In the genomic region with DNA sequence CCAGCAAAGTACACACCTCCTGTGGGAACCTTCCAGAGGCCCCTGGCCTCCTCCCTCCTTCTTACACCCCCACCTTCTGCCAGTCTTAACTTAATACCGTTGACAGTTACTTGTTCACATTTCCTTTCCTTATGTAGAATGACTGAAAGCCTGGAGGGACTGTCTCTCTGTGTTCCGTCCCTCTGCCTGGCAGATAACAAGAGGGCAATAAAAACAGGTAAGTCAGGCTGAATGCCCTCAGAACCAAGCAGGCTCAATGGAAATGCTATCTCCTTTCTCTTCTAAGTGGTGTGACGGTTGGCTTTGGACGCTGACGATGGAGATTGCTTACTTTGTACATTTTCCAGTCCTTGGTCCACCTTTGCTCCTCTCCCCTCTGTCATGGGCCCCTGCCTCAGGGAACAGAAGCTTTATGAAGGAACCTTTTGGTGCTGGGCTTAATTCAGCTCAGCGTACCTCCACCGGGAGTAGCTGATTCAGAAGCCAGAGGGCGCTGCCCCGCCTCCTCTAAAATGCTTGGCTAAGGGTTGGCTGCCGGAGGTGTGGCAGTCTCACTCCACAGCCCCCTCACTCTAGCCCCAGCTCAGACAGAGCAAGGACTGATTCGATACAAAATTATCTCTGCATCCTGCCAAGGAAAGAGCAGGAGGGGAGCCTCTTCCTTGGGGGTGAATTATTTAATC, we compare ENCODE assay signal across 7 mouse cellular contexts.
DNase-seq lines count a peak whose midpoint lies in the region; ATAC-seq and TF ChIP-seq lines count a peak whose summit lies in the region.

No protein-coding gene starts in this region.

- peak; percentile 69; the same call in 1 of the 2 replicates for ATAC-seq in forebrain, embryonic 11.5 days (replicated peaks; ENCODE audit: low FRiP score)
- peak; percentile 78 for ATAC-seq in hindbrain, postnatal 0 days
- no peak for ATAC-seq in neural tube, embryonic 11.5 days (ENCODE audit: insufficient read depth, low FRiP score, low TSS enrichment)

- H3K27me3 ChIP-seq in E14TG2a.4 (ENCODE audit: insufficient read depth, low read length) = no peaks in the 10 kb centered on the region
- no peaks in the 10 kb centered on the region for H3K27me3 ChIP-seq in forebrain, embryonic 11.5 days (ENCODE audit: control insufficient read depth, insufficient read depth, low read length)
- H3K27me3 ChIP-seq in hindbrain, postnatal 0 days (ENCODE audit: insufficient read depth, low read length) = no peaks in the 10 kb centered on the region
- H3K27me3 ChIP-seq in neural tube, embryonic 11.5 days (ENCODE audit: control insufficient read depth, insufficient read depth, low read length) = no peaks in the 10 kb centered on the region

- no peak overlapping the region for H3K4me3 ChIP-seq in E14TG2a.4 (replicated peaks; ENCODE audit: low read length)
- H3K4me3 ChIP-seq in forebrain, embryonic 11.5 days (ENCODE audit: low read depth, low read length) = no peak overlapping the region
- H3K4me3 ChIP-seq in hindbrain, postnatal 0 days (ENCODE audit: low read length) = no peak overlapping the region
- H3K4me3 ChIP-seq in neural tube, embryonic 11.5 days (ENCODE audit: low read depth, low read length) = no peak overlapping the region

- 20% methylated on average over 11 of the region's 11 CpGs for WGBS in forebrain, embryonic 11.5 days
- WGBS in hindbrain, postnatal 0 days = 22% methylated on average over 11 of the region's 11 CpGs
- WGBS in neural tube, embryonic 11.5 days = 14% methylated on average over 11 of the region's 11 CpGs

- no peaks in the 10 kb centered on the region for H3K36me3 ChIP-seq in E14TG2a.4 (ENCODE audit: insufficient read depth, low read length)
- H3K36me3 ChIP-seq in forebrain, embryonic 11.5 days (ENCODE audit: control insufficient read depth, insufficient read depth, low read length) = no peaks in the 10 kb centered on the region
- H3K36me3 ChIP-seq in hindbrain, postnatal 0 days (ENCODE audit: insufficient read depth, low read length) = no peaks in the 10 kb centered on the region
- no peaks in the 10 kb centered on the region for H3K36me3 ChIP-seq in neural tube, embryonic 11.5 days (ENCODE audit: control insufficient read depth, insufficient read depth, low read length)

- no peaks in the 10 kb centered on the region; the same call in 1 of the 2 replicates for H3K4me1 ChIP-seq in E14TG2a.4 (replicated peaks; ENCODE audit: low read depth, low read length)
- no peaks in the 10 kb centered on the region for H3K4me1 ChIP-seq in forebrain, embryonic 11.5 days (replicated peaks; ENCODE audit: control insufficient read depth, insufficient read depth, low read length)
- 0 out of 2 replicates have a peak, but pooled peaks cover 9% of the 10 kb centered on the region for H3K4me1 ChIP-seq in hindbrain, postnatal 0 days (ENCODE audit: insufficient read depth, low read length)
- no peaks in the 10 kb centered on the region for H3K4me1 ChIP-seq in neural tube, embryonic 11.5 days (ENCODE audit: control insufficient read depth, insufficient read depth, low read length)

- intact Hi-C loops in left cerebral cortex, postnatal 4 days (cut with DNase I) = no loop called here

- peak; percentile 42 for DNase-seq in ZHBTc4 (ENCODE audit: low read depth, low spot score)
- DNase-seq in forebrain, embryonic 11.5 days (ENCODE audit: low spot score) = peak; percentile 68
- DNase-seq in hindbrain, postnatal 0 days (ENCODE audit: low spot score) = peak; percentile 83
- DNase-seq in left cerebral cortex, postnatal 4 days = peak; percentile 77
- DNase-seq in neural tube, embryonic 11.5 days (ENCODE audit: low spot score) = peak; percentile 52
- peak; percentile 16 to 31 for DNase-seq in thymus, postnatal 10 days (ENCODE audit: low spot score in 2 of 2)

- H3K4me2 ChIP-seq in forebrain, embryonic 11.5 days (ENCODE audit: low read depth, low read length, severe bottlenecking) = no peak overlapping the region
- 0 out of 2 replicates have a peak overlapping the region, but pooled peaks have one; percentile 13 for H3K4me2 ChIP-seq in hindbrain, postnatal 0 days (ENCODE audit: low read depth, low read length)
- no peak overlapping the region for H3K4me2 ChIP-seq in neural tube, embryonic 11.5 days (ENCODE audit: low read depth)

- no peaks in the 10 kb centered on the region for H3K9me3 ChIP-seq in E14TG2a.4 (ENCODE audit: low read length)
- H3K9me3 ChIP-seq in forebrain, embryonic 11.5 days (ENCODE audit: control insufficient read depth, low read length) = no peaks in the 10 kb centered on the region
- no peaks in the 10 kb centered on the region for H3K9me3 ChIP-seq in hindbrain, postnatal 0 days (ENCODE audit: low read length)
- no peaks in the 10 kb centered on the region for H3K9me3 ChIP-seq in neural tube, embryonic 11.5 days (ENCODE audit: control insufficient read depth, low read length)

- no peak overlapping the region for H3K27ac ChIP-seq in forebrain, embryonic 11.5 days (ENCODE audit: low read depth, low read length)
- no peak overlapping the region for H3K27ac ChIP-seq in hindbrain, postnatal 0 days
- no peak overlapping the region for H3K27ac ChIP-seq in neural tube, embryonic 11.5 days (ENCODE audit: low read depth, low read length)

- H3K9ac ChIP-seq in forebrain, embryonic 11.5 days (ENCODE audit: low read length) = no peak overlapping the region
- 0 out of 2 replicates have a peak overlapping the region, but pooled peaks have one; percentile 17 for H3K9ac ChIP-seq in hindbrain, postnatal 0 days (replicated peaks; ENCODE audit: low read length)
- no peak overlapping the region for H3K9ac ChIP-seq in neural tube, embryonic 11.5 days (ENCODE audit: low read length)

- peak; percentile 54 for TF ChIP-seq CTCF in E14TG2a.4 (conservative IDR thresholded peaks at IDR 0.05; ENCODE audit: low read length)
- TF ChIP-seq CTCF in hindbrain, postnatal 0 days (IDR thresholded peaks at IDR 0.05; ENCODE audit: low read depth) = peak; percentile 79

Comparison
In these comparisons a context has a peak if more than half of its experiments do, and no peak if none do; other contexts are left out.
1. DNase-seq: peak in every context shown above with its lines; median percentile 83 in hindbrain, postnatal 0 days; 77 in left cerebral cortex, postnatal 4 days; 68 in forebrain, embryonic 11.5 days; 52 in neural tube, embryonic 11.5 days; 42 in ZHBTc4; 24 in thymus, postnatal 10 days.